Mouse (Mus musculus) cerebellum, adult 9-10 months (tissue): ENCODE measurements around the gene Slc19a1.

Experiments used
- DNase-seq: peaks from one replicate; pipeline ENCODE4 v3.0.0; 2022

Slc19a1 gene

DNA sequence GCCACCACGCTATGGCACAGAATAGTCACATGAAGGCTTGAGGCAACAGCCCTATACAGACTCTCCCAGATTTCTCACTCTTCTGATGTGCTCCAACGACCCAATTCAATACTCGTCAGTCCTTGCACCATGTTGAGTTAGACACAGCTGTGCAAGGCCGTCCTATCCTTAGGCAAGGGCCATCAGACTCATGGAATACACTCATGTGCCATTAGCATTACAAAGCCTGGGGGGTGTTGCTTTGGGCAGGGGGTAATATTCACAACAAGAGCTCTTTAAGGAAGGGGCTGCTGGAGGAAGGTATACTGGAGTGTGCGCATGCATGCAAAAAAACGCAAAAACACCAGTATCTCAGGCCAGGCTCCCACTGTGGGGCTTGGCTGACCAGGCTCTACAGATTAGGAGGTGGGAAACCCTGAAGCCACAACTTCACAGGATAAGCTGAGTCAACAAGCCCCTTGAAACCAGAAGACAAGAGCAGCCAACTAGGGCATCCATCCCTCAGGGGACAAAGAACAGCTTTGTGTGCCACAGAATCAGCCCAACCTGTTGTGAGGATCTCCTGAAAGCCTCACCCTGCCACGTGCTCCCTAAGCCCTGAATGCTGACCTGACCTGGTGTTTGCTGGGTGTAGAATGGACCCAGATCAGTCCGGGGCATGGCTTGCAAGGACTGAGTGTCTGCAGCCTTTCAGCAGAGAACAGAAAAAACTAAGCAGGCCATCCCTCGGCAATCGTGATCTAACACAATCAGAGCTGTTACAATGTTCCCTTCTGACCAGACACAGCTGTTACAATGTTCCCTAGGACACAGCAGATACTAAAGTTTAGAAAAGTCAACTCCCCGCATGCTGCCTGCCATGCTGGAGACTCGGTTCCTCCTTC, 65.2 kb downstream of the Slc19a1 start:
- DNase-seq, result no peak

DNA sequence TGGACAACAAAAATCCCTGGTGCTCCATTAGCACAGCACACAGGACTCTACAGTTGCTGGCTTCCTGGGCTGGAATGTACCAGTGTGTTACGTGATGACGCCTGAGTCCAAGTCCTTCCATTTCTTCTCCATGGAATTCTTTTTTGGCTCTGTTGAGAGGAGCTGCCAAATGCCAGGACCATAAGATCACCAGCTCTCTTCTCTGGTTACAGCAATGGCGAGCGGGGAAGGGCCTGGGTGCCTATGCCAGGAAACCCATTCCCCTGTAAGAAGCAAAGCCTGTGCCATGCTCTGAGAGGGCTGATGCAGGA, 65.8 kb downstream of the Slc19a1 start:
- DNase-seq, result no peak

DNA sequence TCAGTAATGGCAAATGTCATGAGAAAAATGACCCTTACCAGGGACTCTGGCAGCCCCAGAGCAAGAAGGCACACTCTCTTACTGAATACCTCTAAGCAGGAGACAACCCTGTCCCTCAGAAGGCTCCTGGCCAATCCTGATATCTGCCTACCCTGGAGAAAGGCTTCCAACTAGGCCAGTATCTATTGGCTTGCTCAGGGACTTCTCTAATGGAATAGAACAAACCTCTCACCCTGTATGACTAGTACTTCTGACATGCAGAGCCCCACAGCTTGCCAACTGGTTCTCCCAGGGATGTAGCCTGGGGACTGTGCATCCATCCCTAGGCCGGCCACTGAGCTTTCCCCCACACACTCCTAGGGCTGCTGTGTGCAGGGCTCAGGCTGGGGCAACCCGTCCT, 66.6 kb downstream of the Slc19a1 start:
- DNase-seq, result no peak

DNA sequence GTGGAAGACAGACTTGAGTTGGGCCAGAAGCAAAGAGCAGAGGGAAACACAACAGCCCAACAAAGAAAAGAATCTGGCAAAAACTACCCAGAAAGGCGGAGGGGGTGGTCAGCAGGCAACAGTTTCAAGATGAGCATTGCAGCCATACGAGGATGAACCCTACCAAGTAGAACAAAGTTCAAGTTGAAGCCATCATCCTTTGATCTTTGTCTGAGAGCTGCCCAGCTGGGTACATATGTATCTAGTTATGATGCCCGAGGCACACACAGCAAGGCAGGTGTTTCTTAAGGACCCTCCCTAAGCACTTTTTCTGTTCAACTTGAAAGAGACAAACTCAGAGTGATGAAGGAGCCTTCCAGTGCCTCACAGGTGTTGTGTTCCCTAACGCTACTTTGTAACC, 67.7 kb downstream of the Slc19a1 start:
- no peak for DNase-seq

DNA sequence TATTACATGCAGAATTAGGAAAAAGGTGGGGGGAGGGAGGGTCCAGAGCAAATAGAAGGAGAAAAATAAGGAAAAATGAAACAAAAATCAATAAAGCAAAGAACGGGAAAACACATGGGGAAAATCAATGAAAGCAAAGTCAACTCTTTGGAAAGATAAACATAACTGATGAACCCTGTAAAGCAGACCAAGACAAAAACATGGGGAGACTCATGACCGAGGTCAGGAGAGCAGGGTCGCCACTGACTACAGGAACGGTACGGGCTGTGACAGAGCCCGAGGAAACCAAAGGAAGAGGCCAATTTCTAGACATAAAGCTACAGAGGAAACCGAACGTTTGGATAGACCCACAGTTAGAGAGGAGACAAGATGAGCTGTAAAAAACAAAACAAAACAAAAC, 71.6 kb downstream of the Slc19a1 start:
- no peak for DNase-seq

DNA sequence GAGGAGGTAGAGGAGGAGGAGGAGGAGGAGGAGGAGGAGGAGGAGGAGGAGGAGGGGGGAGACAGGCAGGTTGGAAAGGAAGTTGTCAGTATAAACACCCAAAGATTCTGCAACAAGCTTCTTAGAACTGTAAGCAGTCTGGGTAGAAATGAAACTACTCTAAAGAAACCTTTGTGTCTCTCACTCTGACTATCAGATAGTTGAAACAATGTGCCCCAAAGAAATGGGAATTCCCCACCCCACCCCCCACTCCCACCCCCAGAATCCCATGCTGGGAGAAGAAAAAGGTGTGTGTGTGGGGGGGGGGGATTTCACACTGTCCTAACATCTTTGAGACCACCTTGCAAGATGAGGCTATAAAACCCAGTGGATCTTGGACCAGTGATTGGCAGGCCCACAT, 72.3 kb downstream of the Slc19a1 start:
- DNase-seq, result no peak

DNA sequence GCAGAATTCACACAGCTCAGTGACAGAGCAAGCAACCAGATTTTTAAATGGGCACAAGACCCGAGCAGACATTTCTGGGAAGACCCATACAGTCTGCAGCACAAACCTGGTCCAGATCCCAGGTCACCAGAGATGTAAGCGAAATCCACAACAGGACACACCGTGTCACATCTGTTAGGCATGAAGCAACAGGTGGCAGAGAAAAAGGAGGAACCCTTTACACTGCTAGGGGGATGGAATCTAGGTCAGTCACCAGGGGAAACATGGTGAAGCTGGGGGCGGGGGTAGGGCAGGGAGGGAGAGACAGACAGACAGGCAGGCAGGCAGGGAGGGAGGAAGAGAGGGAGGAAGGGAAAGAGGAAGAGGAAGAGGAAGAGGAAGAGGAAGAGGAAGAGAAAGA, 76.1 kb downstream of the Slc19a1 start:
- no peak for DNase-seq

DNA sequence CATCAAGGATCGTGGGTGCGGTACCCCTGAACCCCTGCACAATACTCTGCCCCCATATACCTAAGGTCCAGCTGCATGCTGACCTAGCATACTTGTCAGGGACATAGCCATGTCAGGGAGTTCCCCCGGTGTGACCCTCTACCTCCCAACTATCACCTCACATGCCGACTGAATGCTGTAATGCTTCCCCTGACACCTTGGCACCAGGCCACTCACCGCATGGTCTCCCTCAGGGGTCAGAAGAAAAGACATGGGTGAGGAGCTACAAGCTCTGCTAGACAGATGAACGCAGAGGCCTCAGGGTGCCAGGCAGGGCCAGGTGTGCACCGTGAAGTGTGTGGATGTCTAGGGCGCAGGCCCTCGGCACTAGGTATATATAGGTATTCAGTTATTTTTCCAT, 78.0 kb downstream of the Slc19a1 start:
- no peak for DNase-seq
